Mouse (Mus musculus) cortical plate, adult 2 months (tissue): ENCODE measurements around the gene Arnt.

ENCODE experiments used
- CTCF ChIP-seq: fragments of 200-500 bp; IDR thresholded peaks from 2 replicates; pipeline ENCODE4 v1.5.1; 2011; ENCODE audit warnings: mild to moderate bottlenecking, control low read depth, low read length; ENCODE audit not compliant: insufficient read depth; ENCODE audit errors: extremely low read depth
- POLR2A ChIP-seq: fragments of 200-500 bp; IDR thresholded peaks from 2 replicates; pipeline ENCODE4 v1.6.1; 2011; ENCODE audit warnings: mild to moderate bottlenecking, low read length, control low read depth; ENCODE audit not compliant: insufficient read depth; ENCODE audit errors: extremely low read depth

DNA sequence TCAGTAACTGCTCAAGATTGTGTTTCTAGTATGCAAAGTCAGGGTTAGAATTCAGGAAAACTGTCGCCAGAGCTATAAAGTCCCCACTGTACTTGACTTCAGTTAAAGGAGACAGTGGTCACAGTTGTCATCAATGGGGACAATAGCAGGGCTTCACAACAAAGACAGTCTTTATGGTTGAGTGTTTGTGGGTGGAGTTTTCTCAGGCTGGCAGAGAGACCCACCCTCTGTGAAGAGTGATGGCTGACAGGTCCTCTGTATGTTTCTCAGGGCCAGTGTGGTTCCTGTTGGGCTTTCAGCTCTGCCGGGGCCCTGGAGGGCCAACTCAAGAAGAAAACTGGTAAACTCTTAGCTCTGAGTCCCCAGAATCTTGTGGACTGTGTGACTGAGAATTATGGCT, 68.1 kb downstream of the Arnt start:
- TF ChIP-seq POLR2A (no peak), CTCF (no peak)
